Mouse (Mus musculus) lung, embryonic 14.5 days (tissue): ENCODE results near the gene Spg21. TPM values are rescaled to one million over a fixed set of nuclear protein-coding genes. Genes with fewer than 3 reads are reported as not detected.

ENCODE experiments used
- ATAC-seq: fragments of 200-750 bp; cut with Nextera tagmentation; 2 replicates; pipeline ENCODE4 v1.8.0; 2017; ENCODE audit warnings: mild to moderate bottlenecking, moderate TSS enrichment, moderate library complexity; ENCODE audit not compliant: insufficient read depth
- DNase-seq: peaks from one replicate; pipeline ENCODE4 v3.0.0-alpha.2; 2015
- H3K27ac ChIP-seq: fragments of 300-500 bp; sonication (generic); 2 replicates; pipeline ENCODE4 v1.5.1; 2014; ENCODE audit warnings: low read depth, mild to moderate bottlenecking, moderate library complexity
- H3K27me3 ChIP-seq: fragments of 300-500 bp; sonication (generic); 2 replicates; pipeline ENCODE4 v1.6.1; 2014; ENCODE audit warnings: low read length, control low read depth; ENCODE audit not compliant: insufficient read depth
- H3K36me3 ChIP-seq: fragments of 300-500 bp; sonication (generic); 2 replicates; pipeline ENCODE4 v1.6.1; 2014; ENCODE audit warnings: control low read depth; ENCODE audit not compliant: insufficient read depth
- H3K4me1 ChIP-seq: fragments of 300-500 bp; sonication (generic); 2 replicates; pipeline ENCODE4 v1.6.1; 2014; ENCODE audit warnings: antibody characterized with exemption, control low read depth; ENCODE audit not compliant: insufficient read depth
- H3K4me2 ChIP-seq: fragments of 300-500 bp; sonication (generic); 2 replicates; pipeline ENCODE4 v1.6.1; 2014; ENCODE audit warnings: mild to moderate bottlenecking
- H3K4me3 ChIP-seq: fragments of 300-500 bp; sonication (generic); 2 replicates; pipeline ENCODE4 v1.5.1; 2014; ENCODE audit warnings: low read depth, low read length
- H3K9ac ChIP-seq: fragments of 300-500 bp; sonication (generic); 2 replicates; pipeline ENCODE4 v1.6.1; 2014
- H3K9me3 ChIP-seq: fragments of 300-500 bp; sonication (generic); 2 replicates; pipeline ENCODE4 v1.6.1; 2016; ENCODE audit warnings: low read depth, low read length, control low read depth
- CTCF ChIP-seq: IDR thresholded peaks from 2 replicates; pipeline ENCODE4 v1.5.1; 2016; ENCODE audit warnings: antibody characterized with exemption, low read depth
- WGBS: fragments of 180-500 bp; shearing (Covaris S2); extraction: QIAGEN DNeasy Blood & Tissue Kit; methylation state at CpG from one replicate; pipeline ENCODE4 v1.1.7; 2014; 5-methylcytosine and 5-hydroxymethylcytosine counted together
- polyA plus RNA-seq: library from polyadenylated mRNA; unstranded; fragments of >200 nt; fragmentation: Nextera tagmentation; extraction: Ambion mirVana; gene quantifications from 2 replicates; pipeline ENCODE4 v1.2.1, GENCODE M21; 2014

Gene Spg21
- polyA plus RNA-seq, 1 experiment from 2014 or later: 107 TPM

DNA sequence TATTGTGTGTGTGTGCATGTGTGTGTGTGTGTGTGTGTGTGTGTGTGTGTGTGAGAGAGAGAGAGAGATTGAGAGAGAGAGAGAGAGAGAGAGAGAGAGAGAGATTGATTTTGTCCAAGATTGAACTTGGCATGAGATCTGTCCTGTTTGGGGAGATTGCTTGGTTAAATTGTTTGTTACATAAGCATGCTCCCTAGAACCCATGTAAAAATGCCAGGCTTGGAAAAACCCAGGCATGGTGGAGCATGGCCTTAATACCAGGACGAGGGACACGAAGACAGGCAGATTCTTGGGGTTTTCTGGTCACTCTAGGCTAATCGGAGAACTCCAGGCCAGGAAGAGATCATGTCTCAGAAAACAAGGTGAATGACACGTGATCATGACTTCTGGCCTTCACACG, 32.7 kb upstream of the Spg21 start:
- Histone ChIP-seq H3K27ac (no peak overlapping the region), H3K4me2 (no peak overlapping the region), H3K9ac (no peak overlapping the region), H3K9me3 (no peaks in the 10 kb centered on the region), H3K27me3 (no peaks in the 10 kb centered on the region), H3K4me3 (no peak overlapping the region), H3K4me1 (no peaks in the 10 kb centered on the region), H3K36me3 (no peaks in the 10 kb centered on the region)
- ATAC-seq: no peak
- 84% methylated on average over 5 of the region's 5 CpGs for WGBS
- TF ChIP-seq CTCF: no peak
- DNase-seq: no peak

- ATAC-seq: no peak
- H3K9me3 ChIP-seq: no peaks in the 10 kb centered on the region
- no peaks in the 10 kb centered on the region for H3K27me3 ChIP-seq
- no peak overlapping the region for H3K4me3 ChIP-seq
- no peak overlapping the region for H3K9ac ChIP-seq
- no peaks in the 10 kb centered on the region for H3K36me3 ChIP-seq
- H3K4me1 ChIP-seq: no peaks in the 10 kb centered on the region
- no peak overlapping the region for H3K27ac ChIP-seq
- no peak for DNase-seq
- no peak overlapping the region for H3K4me2 ChIP-seq
- no peak for TF ChIP-seq CTCF
These were observed 30.3 kb upstream of the Spg21 start for GRCm38 (mm10) chr9:65430401-65430800.

DNA sequence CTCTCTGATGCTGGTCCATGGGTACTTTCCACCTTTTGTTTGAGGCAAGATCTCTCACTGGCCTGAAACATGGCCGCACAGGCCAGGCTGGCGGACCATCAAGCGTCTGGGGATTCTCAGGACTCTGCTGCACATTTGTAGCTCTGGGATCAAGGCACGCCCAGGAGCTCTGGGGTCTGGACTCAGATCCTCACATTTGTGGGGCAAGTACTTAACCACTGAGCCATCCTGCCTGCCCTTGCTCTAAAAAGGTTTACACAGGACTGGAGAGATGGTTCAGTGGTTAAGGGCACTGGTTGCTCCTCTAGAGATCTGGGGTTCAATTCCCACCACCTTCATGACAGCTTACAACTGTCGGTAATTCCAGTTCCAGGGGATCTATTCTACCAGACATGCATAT, 29.8 kb upstream of the Spg21 start:
- Histone ChIP-seq H3K4me3 (no peak overlapping the region), H3K4me1 (no peaks in the 10 kb centered on the region), H3K4me2 (no peak overlapping the region), H3K27ac (no peak overlapping the region), H3K36me3 (no peaks in the 10 kb centered on the region), H3K9ac (no peak overlapping the region), H3K9me3 (no peaks in the 10 kb centered on the region), H3K27me3 (no peaks in the 10 kb centered on the region)
- ATAC-seq (no peak), DNase-seq (no peak)
- 84% methylated on average over 5 of the region's 5 CpGs for WGBS
- no peak for TF ChIP-seq CTCF

GRCm38 (mm10) chr9:65432236-65432635, 28.5 kb upstream of the Spg21 start:
- Histone ChIP-seq H3K9me3 (no peaks in the 10 kb centered on the region), H3K36me3 (no peaks in the 10 kb centered on the region), H3K4me2 (no peak overlapping the region), H3K27me3 (no peaks in the 10 kb centered on the region), H3K9ac (no peak overlapping the region), H3K4me3 (no peak overlapping the region), H3K4me1 (no peaks in the 10 kb centered on the region), H3K27ac (no peak overlapping the region)
- TF ChIP-seq CTCF: peak; percentile 93
- ATAC-seq: peak; percentile 54; the same call in 1 of the 2 replicates
- peak; percentile 94 for DNase-seq
- WGBS: under 1% methylated on average over 3 of the region's 3 CpGs

- 0 out of 2 replicates have a peak, but pooled peaks cover 3% of the 10 kb centered on the region for H3K36me3 ChIP-seq
- H3K4me2 ChIP-seq: no peak overlapping the region
- no peak overlapping the region for H3K9ac ChIP-seq
- no peaks in the 10 kb centered on the region for H3K4me1 ChIP-seq
- DNase-seq (peak; percentile 65), ATAC-seq (no peak)
- H3K9me3 ChIP-seq: no peaks in the 10 kb centered on the region
- no peak overlapping the region for H3K27ac ChIP-seq
- peak; percentile 61 for TF ChIP-seq CTCF
- no peak overlapping the region for H3K4me3 ChIP-seq
- WGBS: 56% methylated on average over 5 of the region's 5 CpGs
- H3K27me3 ChIP-seq: no peaks in the 10 kb centered on the region
These were observed 26.6 kb upstream of the Spg21 start for GRCm38 (mm10) chr9:65434140-65434539.

DNA sequence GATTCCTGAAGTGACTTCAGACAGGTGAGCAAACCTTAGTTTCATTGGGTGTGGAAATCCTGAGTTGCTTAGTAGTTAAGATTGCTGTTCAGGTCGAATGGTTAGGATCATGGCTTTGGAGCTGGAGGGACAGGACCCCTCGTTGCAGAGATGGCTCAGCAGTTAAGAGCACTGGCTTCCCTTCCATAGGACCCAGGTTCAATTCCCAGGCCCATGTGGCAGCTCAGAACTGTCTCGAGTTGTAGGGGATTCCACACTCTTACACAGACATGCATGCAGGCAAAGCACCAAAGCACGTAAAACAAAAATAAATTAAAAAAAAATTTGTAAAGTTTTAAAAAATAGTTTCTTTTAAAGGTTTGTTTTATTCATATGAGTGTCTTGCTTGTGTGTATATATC, 25.5 kb upstream of the Spg21 start:
- no peak overlapping the region; the same call in 1 of the 2 replicates for H3K4me3 ChIP-seq
- no peak overlapping the region for H3K27ac ChIP-seq
- no peak overlapping the region for H3K4me2 ChIP-seq
- no peak overlapping the region for H3K9ac ChIP-seq
- 61% methylated on average over 4 of the region's 4 CpGs for WGBS
- H3K36me3 ChIP-seq: peaks cover 4% of the 10 kb centered on the region; the same call in 1 of the 2 replicates
- ATAC-seq (peak; percentile 25; the same call in 1 of the 2 replicates), DNase-seq (no peak)
- H3K9me3 ChIP-seq: no peaks in the 10 kb centered on the region
- H3K4me1 ChIP-seq: no peaks in the 10 kb centered on the region
- TF ChIP-seq CTCF: no peak
- H3K27me3 ChIP-seq: no peaks in the 10 kb centered on the region

GRCm38 (mm10) chr9:65435671-65436301, 25.0 kb upstream of the Spg21 start, which contains the start of gene Mtfmt:
Gene Mtfmt (plus strand): TSS chr9:65435782.
- Histone ChIP-seq H3K36me3 (peaks cover 9% of the 10 kb centered on the region; the same call in 1 of the 2 replicates), H3K4me1 (no peaks in the 10 kb centered on the region), H3K9me3 (no peaks in the 10 kb centered on the region), H3K27ac (no peak within 1 kb of the TSS), H3K4me2 (peak within 1 kb of the TSS; percentile 68), H3K4me3 (peak within 1 kb of the TSS; percentile 95), H3K27me3 (no peaks in the 10 kb centered on the region), H3K9ac (peak within 1 kb of the TSS; percentile 78)
- ATAC-seq (peak; percentile 91), DNase-seq (peak; percentile 99)
- WGBS: 0% methylated on average over 54 of the region's 54 CpGs
- TF ChIP-seq CTCF: no peak

DNA sequence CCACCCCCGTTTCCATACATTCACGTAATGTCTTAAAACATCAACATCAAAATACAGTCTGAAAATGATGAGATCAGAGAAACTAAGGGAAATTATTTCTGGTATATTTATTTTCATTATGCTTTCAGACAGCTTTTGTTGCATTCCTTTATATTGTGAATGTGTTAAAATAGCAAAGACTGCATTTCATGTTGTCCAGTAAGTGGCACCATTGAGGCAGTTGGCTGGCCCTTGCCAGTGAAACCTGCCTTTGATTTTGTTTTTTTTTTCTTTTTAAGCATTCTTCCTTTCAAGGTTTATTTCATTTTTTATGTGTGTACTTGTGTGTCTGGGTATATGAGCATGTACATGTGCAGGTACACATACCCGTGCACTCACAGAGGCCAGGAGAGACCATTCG, 16.1 kb upstream of the Spg21 start:
- no peak overlapping the region for H3K4me3 ChIP-seq
- no peaks in the 10 kb centered on the region for H3K4me1 ChIP-seq
- no peaks in the 10 kb centered on the region for H3K9me3 ChIP-seq
- H3K9ac ChIP-seq: no peak overlapping the region
- 88% methylated on average over 4 of the region's 4 CpGs for WGBS
- no peak overlapping the region for H3K27ac ChIP-seq
- ATAC-seq (no peak), DNase-seq (no peak)
- H3K4me2 ChIP-seq: no peak overlapping the region
- peak; percentile 17; the same call in 1 of the 2 replicates for TF ChIP-seq CTCF
- peaks cover 68% of the 10 kb centered on the region for H3K36me3 ChIP-seq
- H3K27me3 ChIP-seq: no peaks in the 10 kb centered on the region
